15 mouse cellular contexts compared by ENCODE assay signal in the genomic region with DNA sequence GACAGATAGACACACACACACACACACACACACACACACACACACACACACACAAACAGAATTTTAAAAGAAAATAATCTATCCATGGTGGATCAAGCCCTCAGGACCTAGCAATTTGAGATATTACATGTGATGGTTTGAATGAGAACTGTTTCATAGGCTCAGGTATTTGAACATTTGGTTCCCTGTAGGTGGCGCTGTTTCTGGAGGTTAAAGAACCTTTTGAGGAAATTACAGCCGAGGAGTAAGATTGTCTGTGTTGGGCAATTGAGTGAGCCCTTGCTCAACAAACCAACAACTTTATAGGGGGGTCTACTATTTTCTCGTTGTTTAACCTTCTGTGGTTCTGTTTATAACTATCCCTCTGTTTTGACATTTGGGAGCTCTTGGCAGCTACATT.
"Had no signal": no experiment of that assay in that cellular context is flagged by ENCODE, and none has a peak within 500 bp of the region (broad histone marks: within the 10 kb centered on the region; RNA-seq: fewer than 3 reads in every experiment).

No protein-coding gene starts in this region.

- ATAC-seq: intestine, embryonic 16.5 days; midbrain, embryonic 13.5 days had no signal

- H3K4me2 ChIP-seq: liver, embryonic 11.5 days; lung, embryonic 15.5 days; midbrain, embryonic 13.5 days; neural tube, embryonic 15.5 days had no signal

- H3K27ac ChIP-seq: left cerebral cortex, adult 2 months; limb, embryonic 10.5 days; lung, embryonic 15.5 days; midbrain, embryonic 13.5 days; neural tube, embryonic 15.5 days had no signal

- H3K4me1 ChIP-seq: limb, embryonic 10.5 days; lung, embryonic 15.5 days; midbrain, embryonic 13.5 days; neural tube, embryonic 15.5 days had no signal

- H3K36me3 ChIP-seq: limb, embryonic 10.5 days; lung, embryonic 15.5 days; midbrain, embryonic 13.5 days; neural tube, embryonic 15.5 days had no signal

- H3K27me3 ChIP-seq: lung, embryonic 15.5 days; midbrain, embryonic 13.5 days; neural tube, embryonic 15.5 days had no signal

- DNase-seq: kidney, adult 8-10 months; kidney, postnatal 25 days; lung, postnatal 14 days; right cerebral cortex, adult 18-20 months; right cerebral cortex, postnatal 25 days; thymus, adult 18-20 months; thymus, postnatal 25 days had no signal

- H3K4me3 ChIP-seq: left cerebral cortex, adult 2 months; limb, embryonic 10.5 days; lung, embryonic 15.5 days; midbrain, embryonic 13.5 days; myocyte; neural tube, embryonic 15.5 days had no signal

- H3K9me3 ChIP-seq: limb, embryonic 10.5 days; lung, embryonic 15.5 days; midbrain, embryonic 13.5 days; neural tube, embryonic 15.5 days had no signal

- H3K9ac ChIP-seq: lung, embryonic 15.5 days; midbrain, embryonic 13.5 days; neural tube, embryonic 15.5 days had no signal
